Mouse (Mus musculus): ENCODE measurements around the gene Tbx21.

DNA sequence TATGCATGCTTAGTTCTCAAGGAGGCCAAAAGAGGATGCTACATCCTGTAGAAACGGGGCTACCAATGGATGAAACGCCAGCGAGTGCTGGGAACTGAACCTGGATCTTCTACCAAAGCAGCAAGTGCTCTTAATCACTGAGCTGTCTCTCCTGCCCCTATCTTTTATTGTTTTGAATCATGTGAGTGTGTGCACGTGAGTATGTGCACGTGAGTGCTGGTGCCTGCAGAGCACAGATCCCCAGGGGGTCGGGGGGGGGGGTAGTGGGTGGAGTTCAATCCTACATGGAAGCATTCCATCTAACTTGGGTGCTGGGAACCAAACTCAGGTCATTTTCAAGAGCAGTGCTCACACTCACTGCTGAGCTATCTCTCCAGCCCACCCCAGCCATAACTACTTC, 28.8 kb downstream of the Tbx21 start:
- TF ChIP-seq GATA1 (IDR thresholded peaks at IDR 0.05; ENCODE audit: borderline replicate concordance, low read length) (no peak), FLI1 (IDR thresholded peaks at IDR 0.05; ENCODE audit: low read length) (no peak)
